Mouse (Mus musculus) forebrain, embryonic 11.5 days (tissue): ENCODE results near the gene Ppa1. TPM values are rescaled to one million over a fixed set of nuclear protein-coding genes. Genes with fewer than 3 reads are reported as not detected.

Experiments used
- polyA plus RNA-seq: library from polyadenylated mRNA; unstranded; fragments of >200 nt; fragmentation: Nextera tagmentation; extraction: Ambion mirVana; gene quantifications from 2 replicates; pipeline ENCODE4 v1.2.1, GENCODE M21; 2014

Ppa1 gene
- polyA plus RNA-seq, 1 experiment from 2014 or later: 330 TPM

Other genes with a start within 250 kb of the Ppa1 start
- not detected in 2 replicates for gene Nodal, start 230.6 kb upstream of the Ppa1 start, polyA plus RNA-seq
- gene Eif4ebp2, start 195.9 kb upstream of the Ppa1 start, polyA plus RNA-seq: 41.5 and 50.8 TPM in 2 replicates
- 14.6 and 15.0 TPM in 2 replicates for gene Lrrc20, start 172.8 kb upstream of the Ppa1 start, polyA plus RNA-seq
- gene Npffr1, start 53.1 kb upstream of the Ppa1 start, polyA plus RNA-seq: 0.05 and 0.09 TPM in 2 replicates
- gene Sar1a, start 31.7 kb downstream of the Ppa1 start, polyA plus RNA-seq: 231 and 238 TPM in 2 replicates
- 33.4 and 39.0 TPM in 2 replicates for gene Tysnd1, start 47.0 kb downstream of the Ppa1 start, polyA plus RNA-seq
- gene Aifm2, start 66.7 kb downstream of the Ppa1 start, polyA plus RNA-seq: 5.9 and 6.2 TPM in 2 replicates
- 260 and 266 TPM in 2 replicates for gene H2afy2, start 135.6 kb downstream of the Ppa1 start, polyA plus RNA-seq